Mouse (Mus musculus) liver, adult 2 months (tissue): ENCODE results near the gene Rubcnl.

Experiments
- CTCF ChIP-seq: fragments of 200-500 bp; IDR thresholded peaks from 2 replicates; pipeline ENCODE4 v1.5.1; 2011; ENCODE audit warnings: low read depth, low read length, control low read depth
- POLR2A ChIP-seq: fragments of 200-500 bp; IDR thresholded peaks from 2 replicates; pipeline ENCODE4 v1.6.1; 2011; ENCODE audit warnings: low read length, control low read depth; ENCODE audit not compliant: insufficient read depth; ENCODE audit errors: extremely low read depth

- TF ChIP-seq POLR2A (no peak), CTCF (no peak)
Measured at GRCm38 (mm10) chr14:75003356-75003755, 12.5 kb upstream of the Rubcnl start.
